Mouse (Mus musculus): ENCODE measurements around the gene Wdr6. TPM values are rescaled to one million over a fixed set of nuclear protein-coding genes. Genes with fewer than 3 reads are reported as not detected.
"Not testable (repeated sequence)": the region's sequence is repeated elsewhere in the genome, so short reads cannot be mapped to it uniquely, and the experiment has no call there.

The Wdr6 gene
- 114 and 138 TPM in 2 replicates for polyA plus RNA-seq (2012; rRNA removed)

DNA sequence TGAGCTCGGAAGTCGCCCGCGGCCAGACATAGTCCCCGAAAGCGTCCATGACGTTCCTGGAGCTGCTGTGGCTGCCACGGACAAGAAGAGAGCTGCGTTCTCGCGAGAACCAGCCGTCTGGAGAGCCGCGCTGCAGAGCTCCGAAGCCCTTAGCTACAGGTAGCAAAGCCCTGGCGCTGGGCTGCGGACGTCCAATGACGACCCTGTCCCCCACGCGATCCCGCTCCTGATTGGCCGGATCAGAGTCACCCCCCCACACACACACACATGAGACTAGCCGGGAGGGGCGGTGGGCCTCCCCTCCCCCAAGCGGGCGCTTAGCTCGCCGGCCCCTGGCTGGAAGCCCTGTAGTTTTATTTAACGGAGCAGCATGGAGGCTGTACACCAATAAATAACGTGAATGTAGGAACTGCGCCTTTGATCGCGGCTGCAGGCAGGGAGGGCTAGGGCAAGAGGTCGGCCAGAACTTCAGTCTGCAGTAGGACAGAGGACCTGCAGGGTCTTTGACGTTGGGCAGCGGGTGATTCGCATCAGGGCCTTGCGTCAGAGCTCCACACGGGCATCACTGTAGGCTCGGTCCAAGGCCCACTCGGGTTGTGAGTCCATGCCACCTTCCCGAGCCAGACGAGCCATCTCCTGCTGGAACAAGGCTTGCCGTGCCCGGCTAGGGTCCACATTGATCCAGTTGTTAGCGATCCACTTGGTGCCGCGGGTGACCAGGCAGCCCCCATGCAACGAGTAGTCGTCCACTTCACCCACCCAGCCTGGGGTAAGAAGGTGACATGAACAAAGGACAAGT lies at the start of gene Wdr6:
Gene Wdr6, minus strand, starts transcription at position 195 of the 799 bp plus-strand sequence.
- peak; percentile 89 to 90 for DNase-seq (ENCODE audit: extremely low spot score in 1 of 2, low spot score in 1 of 2)

DNA sequence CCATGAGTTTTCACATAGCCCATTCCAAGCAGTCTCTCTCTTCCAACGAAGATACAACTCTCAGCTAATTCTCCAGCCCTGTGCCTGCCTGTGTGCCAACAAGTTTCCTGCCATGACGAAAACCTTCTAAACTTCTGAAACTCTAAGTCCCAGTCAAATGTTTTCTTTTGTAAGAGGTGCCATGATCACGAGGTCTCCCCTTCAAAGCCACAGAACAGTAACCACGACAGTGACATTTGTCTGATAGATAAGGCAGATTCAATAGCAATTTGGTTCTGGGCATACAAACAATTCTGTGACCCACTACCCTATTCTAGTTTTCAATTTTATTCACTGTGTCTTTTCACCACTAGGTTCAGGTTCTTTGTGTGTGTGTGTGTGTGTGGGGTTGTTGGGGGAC lies 49.6 kb upstream of the Wdr6 start:
- DNase-seq (ENCODE audit: extremely low spot score in 1 of 2, low spot score in 1 of 2), result no peak

DNA sequence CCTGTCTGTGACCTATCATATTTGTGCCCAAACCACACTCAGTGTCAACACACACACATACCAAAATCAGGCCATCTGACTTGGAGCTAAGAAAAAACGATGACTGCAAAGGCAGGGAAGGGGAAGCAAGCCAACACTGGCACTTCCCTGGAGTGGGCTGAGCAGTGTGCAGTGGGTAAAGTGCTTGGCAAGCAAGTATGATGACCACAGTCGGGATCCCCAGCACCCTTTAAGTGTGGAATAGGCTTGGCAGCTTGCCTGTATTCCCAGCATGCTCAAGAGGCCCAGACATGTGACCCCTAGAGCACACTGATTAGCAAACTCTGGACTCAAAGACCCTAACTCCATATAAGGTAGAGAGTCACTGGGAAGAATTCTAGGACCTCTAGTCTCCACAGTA lies 48.0 kb upstream of the Wdr6 start:
- no peak for DNase-seq (ENCODE audit: extremely low spot score in 1 of 2, low spot score in 1 of 2)

DNA sequence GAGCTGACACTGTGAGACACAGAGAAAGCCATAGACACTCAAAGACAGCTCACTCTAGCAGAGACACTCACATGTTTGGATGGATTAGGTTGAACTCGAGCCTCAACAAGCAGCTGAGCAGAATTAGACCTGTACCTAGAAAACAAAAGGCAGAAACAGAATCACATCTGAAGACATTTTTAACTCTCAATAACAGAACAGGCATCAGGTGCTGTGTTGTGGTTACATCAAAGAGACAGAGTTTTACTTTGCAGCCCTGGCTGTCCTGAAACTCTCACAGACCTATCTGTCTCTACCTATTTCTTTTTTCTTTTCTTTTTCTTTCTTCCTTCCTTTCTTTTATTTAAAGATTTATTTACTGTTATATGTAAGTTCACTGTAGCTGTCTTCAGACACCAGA lies 38.8 kb upstream of the Wdr6 start:
- no peak for DNase-seq (ENCODE audit: extremely low spot score in 1 of 2, low spot score in 1 of 2)

DNA sequence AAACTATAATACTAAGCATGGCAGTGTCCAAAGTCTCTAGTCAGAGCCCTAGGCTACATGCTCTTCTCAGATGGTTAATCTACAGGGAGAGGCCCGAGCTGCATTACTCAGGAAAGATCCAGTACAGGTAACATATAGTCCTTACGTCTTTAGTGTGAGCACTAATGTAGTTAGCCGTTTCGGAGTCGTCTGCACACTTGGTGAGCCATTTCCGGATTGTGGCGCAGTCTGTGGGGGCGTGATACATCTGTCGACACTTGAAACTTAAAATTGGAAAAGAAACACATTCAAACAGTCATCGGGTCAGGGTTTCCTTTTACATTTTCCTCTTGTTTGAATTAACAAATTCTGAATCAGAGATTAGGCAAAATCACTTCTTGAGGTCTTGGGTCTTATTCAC lies 32.9 kb upstream of the Wdr6 start:
- peak in 1 of 2 experiments; percentile 70 for DNase-seq (ENCODE audit: extremely low spot score in 1 of 2, low spot score in 1 of 2)

DNA sequence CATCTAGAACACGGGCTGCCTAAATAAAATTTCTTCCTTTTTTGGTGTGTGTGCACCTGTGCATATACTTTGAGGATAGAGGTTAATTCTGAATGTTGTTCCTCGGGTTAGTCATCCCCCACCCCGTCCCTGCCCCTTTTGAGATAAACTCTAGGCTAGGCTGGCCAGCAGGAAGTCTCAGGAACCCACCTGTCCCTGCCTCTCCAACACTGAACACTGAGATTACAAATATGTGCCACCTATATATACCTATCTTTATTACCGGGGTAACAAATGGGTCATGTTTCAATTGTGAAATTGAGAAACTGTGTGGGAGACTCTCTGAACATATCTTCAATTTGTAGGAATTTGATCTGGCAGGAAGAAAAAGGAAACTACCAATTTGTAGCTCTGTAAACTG lies 30.4 kb upstream of the Wdr6 start:
- no peak for DNase-seq (ENCODE audit: extremely low spot score in 1 of 2, low spot score in 1 of 2)

DNA sequence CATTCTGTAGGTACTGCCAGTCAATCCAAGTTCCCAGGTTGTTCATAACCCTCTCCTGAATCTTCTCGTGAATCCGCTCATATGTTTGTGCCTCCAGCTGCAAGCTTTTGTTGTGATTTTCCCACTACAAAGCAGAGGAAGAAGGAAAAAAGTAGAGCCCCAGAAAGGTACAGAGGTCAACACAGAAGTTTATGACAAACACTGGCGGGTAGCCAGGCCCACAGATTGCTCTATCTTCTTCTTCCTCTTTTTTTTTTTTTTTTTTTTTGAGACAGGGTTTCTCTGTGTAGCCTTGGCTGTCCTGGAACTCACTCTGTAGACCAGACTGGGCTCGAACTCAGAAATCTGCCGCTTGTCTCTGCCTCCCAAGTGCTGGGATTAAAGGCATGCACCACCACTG lies 29.4 kb upstream of the Wdr6 start:
- DNase-seq (ENCODE audit: extremely low spot score in 1 of 2, low spot score in 1 of 2), result not testable (repeated sequence)

DNA sequence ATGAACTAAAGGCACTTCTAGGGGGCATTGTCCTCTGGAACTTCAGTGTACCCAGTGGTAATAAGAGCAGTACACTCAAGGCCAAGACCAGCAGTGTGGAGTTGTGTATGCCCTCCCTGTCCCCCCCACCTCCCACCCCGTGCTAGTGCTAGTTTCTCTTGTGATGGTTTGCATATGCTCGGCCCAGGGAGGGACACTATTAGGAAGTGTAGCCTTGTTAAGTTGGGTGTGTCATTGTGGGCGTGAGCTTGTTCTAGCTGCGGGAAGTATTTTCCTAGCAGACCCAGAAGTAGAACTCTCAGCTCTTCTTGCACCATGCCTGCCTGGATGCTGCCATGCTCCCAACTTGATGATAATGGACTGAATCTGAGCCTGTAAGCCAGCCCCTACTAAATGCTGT lies 23.4 kb upstream of the Wdr6 start:
- no peak for DNase-seq (ENCODE audit: extremely low spot score in 1 of 2, low spot score in 1 of 2)

DNA sequence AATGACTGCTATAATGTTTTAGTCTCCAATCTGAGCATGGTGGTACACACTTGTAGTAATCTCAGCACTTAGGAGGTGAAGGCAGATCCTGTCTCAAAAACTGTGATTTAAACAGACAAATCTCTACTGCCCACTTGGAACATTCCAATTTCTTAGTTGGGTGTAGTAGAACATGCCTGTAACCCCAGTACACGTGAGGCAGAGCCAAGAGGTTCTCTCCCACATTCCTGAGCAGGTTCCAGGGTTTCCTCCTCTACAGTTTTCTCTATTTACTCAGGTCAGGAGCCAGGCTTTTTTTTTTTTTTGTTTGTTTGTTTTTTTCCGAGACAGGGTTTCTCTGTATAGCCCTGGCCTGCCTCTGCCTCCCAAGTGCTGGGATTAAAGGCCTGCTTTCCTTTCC lies 21.5 kb upstream of the Wdr6 start:
- DNase-seq (ENCODE audit: extremely low spot score in 1 of 2, low spot score in 1 of 2), result no peak

DNA sequence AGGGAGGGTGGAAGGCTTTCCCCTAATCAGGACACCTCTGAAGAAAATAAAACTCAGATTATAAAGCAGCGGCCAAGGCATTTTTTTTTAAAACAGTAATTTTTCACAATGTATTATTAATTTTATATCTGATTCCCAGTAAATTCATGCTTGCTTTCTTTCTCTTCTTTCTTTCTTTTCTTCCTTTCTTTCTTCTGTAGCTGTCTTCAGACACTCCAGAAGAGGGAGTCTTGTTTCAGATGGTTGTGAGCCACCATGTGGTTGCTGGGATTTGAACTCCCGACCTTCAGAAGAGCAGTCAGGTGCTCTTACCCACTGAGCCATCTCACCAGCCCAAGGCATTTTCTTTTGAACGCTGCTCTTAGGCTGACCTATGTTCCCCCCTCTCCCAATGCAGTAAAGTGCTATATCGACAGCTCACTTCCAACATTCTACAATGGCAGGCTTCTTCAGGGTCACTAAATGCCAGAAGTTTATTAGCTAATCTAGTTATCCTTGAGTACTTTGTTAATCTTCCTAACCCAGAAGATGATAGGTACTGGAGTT lies 20.6 kb upstream of the Wdr6 start:
- no peak for DNase-seq (ENCODE audit: extremely low spot score in 1 of 2, low spot score in 1 of 2)

DNA sequence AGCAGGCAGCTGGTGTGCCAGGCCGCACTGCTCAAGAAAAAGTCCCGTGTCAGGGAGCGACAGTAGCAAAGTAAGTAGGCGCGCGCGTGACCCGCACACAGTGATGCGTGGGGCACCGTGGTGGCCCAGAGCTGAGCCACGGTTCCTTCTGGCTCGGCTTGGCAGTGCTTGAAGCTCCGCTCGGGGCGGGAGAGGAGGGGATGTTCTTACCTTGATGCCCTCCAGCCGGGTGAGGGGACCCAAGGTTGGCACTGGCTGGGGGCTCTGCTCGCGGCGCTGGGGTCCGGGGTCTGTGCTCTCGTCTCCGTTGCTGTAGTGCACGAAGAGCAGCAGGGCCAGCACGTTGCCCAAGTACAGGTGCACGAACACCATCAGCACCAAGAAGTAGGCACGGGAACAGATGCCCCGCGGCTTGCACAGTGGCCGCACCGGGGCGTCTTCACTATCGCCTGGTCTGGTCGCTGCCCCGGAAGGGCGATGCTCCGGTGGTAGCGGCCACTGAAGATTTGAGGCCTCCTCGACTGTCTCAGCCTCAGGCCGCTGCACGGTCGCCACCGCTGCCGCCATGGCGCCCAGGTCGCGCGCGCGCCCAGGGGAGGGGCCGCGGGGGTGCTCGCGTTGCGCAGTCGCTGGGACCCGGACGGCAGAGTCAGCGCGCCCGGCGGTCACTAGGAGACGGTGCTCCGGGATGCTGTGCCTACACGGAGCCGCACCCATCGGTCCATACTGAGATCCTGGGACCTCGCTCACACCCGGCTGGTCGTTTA lies 18.6 kb upstream of the Wdr6 start, which contains the start of gene P4htm:
Gene P4htm, minus strand, starts transcription at position 670 of the 767 bp plus-strand sequence.
- peak in 1 of 2 experiments; percentile 80 for DNase-seq (ENCODE audit: extremely low spot score in 1 of 2, low spot score in 1 of 2)

DNA sequence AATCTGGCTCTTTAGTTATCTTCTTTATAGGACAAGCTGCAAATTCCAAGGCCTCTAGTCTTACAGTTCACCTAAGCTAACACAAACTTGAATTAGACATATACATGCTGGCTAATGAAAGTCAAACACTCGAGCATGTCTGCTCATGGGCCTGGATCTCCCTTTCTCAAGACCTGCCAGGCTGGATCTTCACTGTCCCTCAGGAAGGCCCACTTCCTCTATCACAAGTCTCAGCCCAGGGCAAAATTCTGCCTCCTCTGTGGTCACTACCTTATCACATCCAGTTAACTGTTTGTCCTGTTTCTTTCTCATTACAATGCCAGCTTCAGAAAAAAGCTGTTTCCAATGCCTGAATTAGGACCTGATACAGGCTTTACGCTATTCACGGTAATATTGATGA lies 15.8 kb upstream of the Wdr6 start:
- DNase-seq (ENCODE audit: extremely low spot score in 1 of 2, low spot score in 1 of 2), result no peak

DNA sequence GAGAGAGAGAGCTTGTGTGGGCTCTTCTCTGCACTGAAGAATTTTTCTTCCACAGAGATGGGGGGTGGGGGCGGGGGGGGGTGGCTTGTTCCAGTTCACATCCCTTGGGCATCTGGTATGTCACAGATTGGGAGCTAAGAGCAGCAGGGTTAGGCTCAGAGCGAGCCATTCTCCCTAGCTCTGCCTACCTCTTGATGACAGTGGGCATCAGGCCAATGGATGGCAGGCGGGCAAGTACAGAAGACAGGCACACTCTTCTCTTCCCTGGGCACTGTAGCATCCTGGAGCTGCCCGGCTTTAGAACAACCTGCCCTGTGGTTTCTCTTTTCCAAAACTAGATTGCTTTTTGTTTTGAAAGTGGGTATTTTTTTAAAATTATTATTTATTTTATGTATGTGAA lies 12.9 kb upstream of the Wdr6 start:
- DNase-seq (ENCODE audit: extremely low spot score in 1 of 2, low spot score in 1 of 2), result no peak

DNA sequence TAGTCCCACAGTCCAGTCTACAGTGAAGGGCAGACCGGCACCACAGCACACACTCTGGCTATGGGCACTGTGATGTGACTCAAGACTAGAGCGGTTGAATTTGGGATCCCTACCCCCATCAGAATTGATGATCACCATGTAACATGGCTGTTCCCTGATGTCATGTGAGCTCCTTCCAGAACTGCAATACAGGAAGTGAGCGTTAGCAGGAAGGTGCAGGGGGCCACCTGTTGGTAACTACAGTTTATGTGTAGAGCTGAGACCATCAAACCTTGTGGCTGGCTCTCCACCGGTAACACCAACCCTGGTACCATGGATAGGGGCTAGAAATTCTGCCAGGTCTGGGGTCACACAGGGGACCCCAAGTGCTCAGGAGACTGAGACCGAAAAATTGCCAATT lies 10.7 kb upstream of the Wdr6 start:
- no peak for DNase-seq (ENCODE audit: extremely low spot score in 1 of 2, low spot score in 1 of 2)

DNA sequence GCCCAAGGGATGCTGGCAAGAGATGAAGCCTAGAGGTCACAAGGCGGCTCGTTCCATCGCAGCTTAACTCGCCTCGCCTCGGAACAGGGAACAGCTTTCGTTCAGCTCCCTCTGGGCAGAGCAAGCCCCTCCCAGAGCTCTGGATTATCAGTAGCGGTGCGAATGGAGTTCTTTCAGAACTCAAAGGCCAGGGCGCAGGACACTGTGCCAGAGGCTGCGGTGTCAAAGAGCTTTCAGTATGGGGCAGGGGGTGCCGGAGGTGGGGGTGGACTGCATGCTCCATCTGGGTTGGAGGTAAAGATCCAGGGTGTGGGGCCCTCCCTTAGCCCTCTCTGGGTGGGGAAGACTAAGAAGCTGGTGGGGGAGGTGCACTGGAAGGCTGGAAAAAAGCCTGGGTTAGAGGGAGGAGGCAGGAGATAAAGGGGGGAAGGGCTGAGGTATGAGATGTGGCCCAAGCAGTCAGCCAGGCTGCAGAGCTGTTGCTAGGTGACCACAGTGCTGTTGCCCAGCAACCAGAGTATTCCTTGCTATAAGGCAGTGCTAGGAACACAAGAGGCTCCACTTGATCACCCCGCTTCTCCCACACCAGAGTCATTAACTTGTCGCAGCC lies 9.1 kb upstream of the Wdr6 start:
- DNase-seq (ENCODE audit: extremely low spot score in 1 of 2, low spot score in 1 of 2), result peak; percentile 90 to 93

DNA sequence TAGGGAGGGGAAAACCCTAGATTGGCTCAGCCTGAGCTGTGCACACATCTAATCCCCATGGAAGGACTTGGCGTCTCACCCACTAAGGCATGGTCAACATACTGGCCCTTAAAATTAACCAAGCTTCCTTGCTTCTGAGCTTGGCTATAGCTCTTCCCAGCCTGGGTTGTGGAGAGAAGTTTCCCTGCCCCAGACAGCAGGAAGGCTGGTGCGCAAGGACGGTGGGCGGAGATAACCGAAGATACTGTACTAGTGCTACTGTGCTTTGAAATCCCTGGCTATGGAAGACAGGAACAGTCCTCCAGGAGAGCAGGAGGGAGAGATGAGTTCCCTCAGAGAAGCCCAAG lies 778 bp upstream of the Wdr6 start:
- no peak for DNase-seq (ENCODE audit: extremely low spot score in 1 of 2, low spot score in 1 of 2)

DNA sequence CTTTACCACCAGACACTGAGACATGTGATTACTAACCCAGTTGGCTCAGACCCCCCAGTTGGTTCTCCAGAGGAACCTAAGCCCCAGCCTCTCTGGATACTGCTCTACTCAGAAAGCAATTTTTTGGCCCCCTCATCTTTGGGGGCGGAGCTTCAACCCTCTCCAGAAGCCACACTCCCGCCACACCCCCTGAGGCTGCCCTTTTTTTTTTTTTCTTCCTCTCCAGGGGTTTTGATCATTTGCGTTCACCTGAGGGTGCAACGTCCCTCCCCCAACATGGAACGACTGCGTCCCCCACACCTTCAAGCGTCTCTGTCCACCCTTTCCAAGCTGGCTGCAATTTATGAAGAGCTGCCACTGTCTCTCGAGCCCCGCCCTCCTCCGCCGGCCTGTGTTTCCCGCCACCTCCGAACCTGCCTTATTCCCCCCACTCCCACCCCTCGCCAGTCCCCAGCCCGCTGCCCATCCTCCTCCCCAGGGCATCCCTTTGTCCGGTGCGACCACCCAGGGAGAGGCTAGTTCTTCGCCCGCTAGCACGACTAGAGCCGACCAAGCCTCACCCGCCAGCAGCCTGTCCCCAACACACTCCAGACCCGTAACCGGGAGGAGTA lies 500 bp downstream of the Wdr6 start:
- no peak for DNase-seq (ENCODE audit: extremely low spot score in 1 of 2, low spot score in 1 of 2)

DNA sequence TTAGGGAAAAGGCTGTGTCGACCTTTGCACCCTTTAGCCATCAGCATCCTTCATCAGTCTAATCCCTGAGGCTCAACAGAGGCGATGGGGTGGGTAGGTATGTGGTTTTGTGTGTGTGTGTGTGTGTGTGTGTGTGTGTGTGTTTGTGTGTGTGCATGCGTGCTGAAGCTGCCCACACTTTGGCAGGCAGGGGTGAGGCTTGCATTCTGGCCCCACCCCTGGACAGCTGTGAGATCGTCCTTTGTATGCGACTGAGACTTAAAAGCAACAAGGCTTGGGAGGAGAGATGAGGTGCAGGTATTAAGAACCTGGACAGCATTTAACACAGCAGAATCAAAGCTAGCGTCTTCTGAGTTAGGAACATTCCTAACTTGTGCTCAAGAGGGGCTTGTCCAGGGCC lies 1.5 kb downstream of the Wdr6 start:
- DNase-seq (ENCODE audit: extremely low spot score in 1 of 2, low spot score in 1 of 2), result no peak

DNA sequence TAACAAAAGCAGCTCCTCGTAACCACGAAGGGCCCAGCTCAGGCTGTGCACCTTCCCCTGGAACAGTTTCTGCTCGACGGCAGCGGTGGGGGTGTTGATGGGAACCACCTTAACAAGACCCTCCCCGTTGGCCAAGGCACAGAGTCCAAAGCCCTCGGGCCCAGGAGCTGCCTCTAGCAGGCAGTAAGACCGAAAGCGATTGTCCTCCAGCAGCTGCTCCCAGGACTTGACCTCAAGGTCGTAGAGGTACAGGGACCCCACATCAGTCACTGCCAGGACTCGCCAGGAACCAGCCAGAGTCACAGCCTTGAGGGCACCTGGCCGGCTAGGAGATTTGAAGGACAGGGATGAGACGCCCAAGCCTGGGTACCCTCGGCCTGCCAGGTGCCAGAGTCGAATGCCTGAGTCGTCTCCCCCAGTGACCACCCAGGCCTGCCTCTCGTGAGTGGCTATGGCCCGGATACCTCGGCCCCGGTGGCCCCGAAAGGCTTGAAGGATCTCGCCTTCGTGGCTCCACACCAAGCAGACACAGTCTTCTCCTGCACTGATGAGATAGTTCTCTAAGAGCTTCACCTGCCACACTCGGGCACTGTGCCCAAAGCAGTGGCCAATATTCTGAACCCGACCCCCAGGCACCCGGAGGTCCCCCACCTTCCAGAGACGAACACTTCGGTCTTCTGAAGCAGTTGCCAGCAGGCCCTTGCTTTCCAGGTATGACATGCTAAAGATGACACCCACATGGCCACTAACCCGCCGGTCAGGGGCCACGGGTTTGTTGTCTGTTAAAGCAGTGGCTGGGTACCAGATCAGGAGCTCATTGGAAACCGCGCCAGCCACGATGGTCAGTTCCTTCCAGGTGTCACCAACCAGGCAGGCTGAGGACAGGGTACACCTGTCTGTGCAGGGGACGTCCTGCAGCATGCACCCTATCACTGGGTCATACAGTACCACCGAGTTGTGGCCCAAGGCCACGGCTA lies 2.9 kb downstream of the Wdr6 start:
- no peak for DNase-seq (ENCODE audit: extremely low spot score in 1 of 2, low spot score in 1 of 2)

DNA sequence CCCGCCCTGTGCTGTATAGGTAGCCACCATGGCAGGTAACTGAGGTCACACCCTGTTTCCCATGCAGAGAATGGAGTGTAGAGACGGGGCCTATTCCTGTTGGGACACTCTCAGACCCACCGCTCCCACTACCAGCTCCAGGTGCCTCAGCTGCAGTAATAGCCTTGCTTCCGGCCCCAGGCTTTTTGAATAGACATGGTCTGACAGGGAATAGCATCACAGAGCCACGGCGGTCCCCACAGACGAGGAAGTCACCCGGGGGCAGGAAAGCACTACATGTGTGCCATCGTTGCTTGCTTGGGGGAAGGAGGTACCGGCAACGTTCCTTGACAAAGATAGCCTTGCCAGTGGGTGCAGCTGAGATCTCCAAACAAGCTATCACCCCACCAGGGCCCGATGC lies 3.6 kb downstream of the Wdr6 start:
- no peak for DNase-seq (ENCODE audit: extremely low spot score in 1 of 2, low spot score in 1 of 2)

All from frontal cortex, adult 2 months (tissue).